Mouse (Mus musculus) liver, embryonic 13.5 days (tissue): Measurements from ENCODE around the gene Tedc2. TPM values are rescaled to one million over a fixed set of nuclear protein-coding genes. Genes with fewer than 3 reads are reported as not detected.

Source experiments
- ATAC-seq: fragments of 200-750 bp; cut with Nextera tagmentation; 2 replicates; pipeline ENCODE4 v1.8.0; 2017; ENCODE audit warnings: low read depth, mild to moderate bottlenecking, moderate number of reproducible peaks, moderate library complexity
- DNase-seq: peaks from one replicate; pipeline ENCODE4 v3.0.0; 2022
- H3K27ac ChIP-seq: fragments of 300-500 bp; sonication (generic); 2 replicates; pipeline ENCODE4 v1.5.1; 2015; ENCODE audit warnings: moderate library complexity, mild to moderate bottlenecking, inconsistent platforms
- H3K27me3 ChIP-seq: fragments of 300-500 bp; sonication (generic); 2 replicates; pipeline ENCODE4 v1.6.1; 2015; ENCODE audit warnings: mild to moderate bottlenecking, inconsistent platforms
- H3K36me3 ChIP-seq: fragments of 300-500 bp; sonication (generic); 2 replicates; pipeline ENCODE4 v1.6.1; 2015; ENCODE audit warnings: mild to moderate bottlenecking, inconsistent platforms
- H3K4me1 ChIP-seq: fragments of 300-500 bp; sonication (generic); replicated peaks from 2 replicates; pipeline ENCODE4 v1.6.1; 2015; ENCODE audit warnings: inconsistent platforms
- H3K4me2 ChIP-seq: fragments of 300-500 bp; sonication (generic); 2 replicates; pipeline ENCODE4 v1.6.1; 2015; ENCODE audit warnings: inconsistent platforms, mild to moderate bottlenecking, moderate library complexity
- H3K4me3 ChIP-seq: fragments of 300-500 bp; sonication (generic); replicated peaks from 2 replicates; pipeline ENCODE4 v1.5.1; 2015; ENCODE audit warnings: mild to moderate bottlenecking, inconsistent platforms
- H3K9ac ChIP-seq: fragments of 300-500 bp; sonication (generic); 2 replicates; pipeline ENCODE4 v1.6.1; 2015; ENCODE audit warnings: mild to moderate bottlenecking, inconsistent platforms
- H3K9me3 ChIP-seq: fragments of 300-500 bp; sonication (generic); replicated peaks from 2 replicates; pipeline ENCODE4 v1.6.1; 2016; ENCODE audit warnings: inconsistent platforms
- WGBS: fragments of 180-500 bp; shearing (Covaris S2); methylation state at CpG from one replicate; pipeline ENCODE4 v1.1.7; 2015; ENCODE audit not compliant: insufficient replicate concordance; 5-methylcytosine and 5-hydroxymethylcytosine counted together
- polyA plus RNA-seq: library from polyadenylated mRNA; unstranded; fragments of >200 nt; fragmentation: Nextera tagmentation; extraction: Ambion mirVana; gene quantifications from 2 replicates; pipeline ENCODE4 v1.2.1, GENCODE M21; 2015

The Tedc2 gene
- polyA plus RNA-seq, 1 experiment from 2014 or later = 10.8 TPM

- H3K4me1 ChIP-seq = peaks cover 8% of the 10 kb centered on the region
- peaks cover 94% of the 10 kb centered on the region for H3K36me3 ChIP-seq
- DNase-seq (no peak), ATAC-seq (no peak)
- 79% methylated on average over 4 of the region's 4 CpGs for WGBS
- no peaks in the 10 kb centered on the region for H3K27me3 ChIP-seq
- no peak overlapping the region for H3K4me3 ChIP-seq
- H3K27ac ChIP-seq = no peak overlapping the region
- peaks cover 6% of the 10 kb centered on the region; the same call in 1 of the 2 replicates for H3K9me3 ChIP-seq
- no peak overlapping the region for H3K4me2 ChIP-seq
- no peak overlapping the region for H3K9ac ChIP-seq
These were observed 22.8 kb upstream of the Tedc2 start for GRCm38 (mm10) chr17:24243311-24243969.

- Histone ChIP-seq H3K9me3 (no peaks in the 10 kb centered on the region), H3K36me3 (peaks cover 100% of the 10 kb centered on the region), H3K4me3 (no peak overlapping the region), H3K4me2 (no peak overlapping the region), H3K4me1 (no peaks in the 10 kb centered on the region), H3K27ac (no peak overlapping the region), H3K27me3 (no peaks in the 10 kb centered on the region), H3K9ac (no peak overlapping the region)
- 95% methylated on average over 7 of the region's 7 CpGs for WGBS
- ATAC-seq (no peak), DNase-seq (no peak)
These were observed 16.3 kb upstream of the Tedc2 start for GRCm38 (mm10) chr17:24236921-24237320.

GRCm38 (mm10) chr17:24236479-24236878, 15.8 kb upstream of the Tedc2 start:
- no peak for ATAC-seq
- Histone ChIP-seq H3K9ac (no peak overlapping the region), H3K4me3 (no peak overlapping the region), H3K27me3 (no peaks in the 10 kb centered on the region), H3K4me2 (no peak overlapping the region), H3K36me3 (peaks cover 100% of the 10 kb centered on the region), H3K27ac (no peak overlapping the region), H3K9me3 (no peaks in the 10 kb centered on the region), H3K4me1 (no peaks in the 10 kb centered on the region)
- 96% methylated on average over 1 of the region's 1 CpGs for WGBS
- DNase-seq = no peak

GRCm38 (mm10) chr17:24227941-24228340, 7.3 kb upstream of the Tedc2 start:
- Histone ChIP-seq H3K4me2 (0 out of 2 replicates have a peak overlapping the region, but pooled peaks have one; percentile 12), H3K9ac (peak overlapping the region; percentile 26), H3K4me3 (no peak overlapping the region), H3K9me3 (no peaks in the 10 kb centered on the region), H3K27ac (peak overlapping the region; percentile 97), H3K4me1 (peaks cover 49% of the 10 kb centered on the region), H3K27me3 (no peaks in the 10 kb centered on the region), H3K36me3 (peaks cover 100% of the 10 kb centered on the region)
- no peak for DNase-seq
- WGBS = 85% methylated on average over 7 of the region's 7 CpGs
- ATAC-seq = no peak

GRCm38 (mm10) chr17:24226721-24227120, 6.1 kb upstream of the Tedc2 start:
- H3K27ac ChIP-seq = peak overlapping the region; percentile 97
- no peak for ATAC-seq
- peak overlapping the region; percentile 67 for H3K9ac ChIP-seq

GRCm38 (mm10) chr17:24225851-24226250, 5.2 kb upstream of the Tedc2 start:
- ATAC-seq = peak; percentile 96
- peaks cover 89% of the 10 kb centered on the region for H3K36me3 ChIP-seq
- peak; percentile 73 for DNase-seq
- peak overlapping the region; percentile 58 for H3K4me2 ChIP-seq
- peak overlapping the region; percentile 23; the same call in 1 of the 2 replicates for H3K4me3 ChIP-seq
- H3K9ac ChIP-seq = peak overlapping the region; percentile 67
- no peaks in the 10 kb centered on the region for H3K9me3 ChIP-seq
- H3K4me1 ChIP-seq = peaks cover 63% of the 10 kb centered on the region
- 35% methylated on average over 5 of the region's 5 CpGs for whole genome bisulfite sequencing
- no peaks in the 10 kb centered on the region for H3K27me3 ChIP-seq
- peak overlapping the region; percentile 97 for H3K27ac ChIP-seq

More at GRCm38 (mm10) chr17:24226721-24227120, 6.1 kb upstream of the Tedc2 start:
- Histone ChIP-seq H3K36me3 (peaks cover 98% of the 10 kb centered on the region), H3K4me2 (peak overlapping the region; percentile 58), H3K4me3 (0 out of 2 replicates have a peak overlapping the region, but pooled peaks have one; percentile 23), H3K4me1 (peaks cover 54% of the 10 kb centered on the region), H3K27me3 (no peaks in the 10 kb centered on the region), H3K9me3 (no peaks in the 10 kb centered on the region)
- WGBS = 83% methylated on average over 8 of the region's 8 CpGs
- no peak for DNase-seq

- peak overlapping the region; percentile 67 for H3K9ac ChIP-seq
These were observed 4.1 kb upstream of the Tedc2 start for GRCm38 (mm10) chr17:24224741-24225140.

GRCm38 (mm10) chr17:24223513-24223912, 2.9 kb upstream of the Tedc2 start:
- DNase-seq (no peak), ATAC-seq (no peak)
- Histone ChIP-seq H3K9me3 (no peaks in the 10 kb centered on the region), H3K27me3 (no peaks in the 10 kb centered on the region), H3K4me2 (no peak overlapping the region), H3K4me3 (no peak overlapping the region), H3K27ac (peak overlapping the region; percentile 88; the same call in 1 of the 2 replicates), H3K36me3 (peaks cover 75% of the 10 kb centered on the region), H3K9ac (no peak overlapping the region), H3K4me1 (peaks cover 72% of the 10 kb centered on the region)
- 93% methylated on average over 5 of the region's 5 CpGs for WGBS

More at GRCm38 (mm10) chr17:24224741-24225140, 4.1 kb upstream of the Tedc2 start:
- Histone ChIP-seq H3K27ac (peak overlapping the region; percentile 97), H3K27me3 (no peaks in the 10 kb centered on the region), H3K4me1 (peaks cover 68% of the 10 kb centered on the region), H3K4me2 (no peak overlapping the region), H3K9me3 (no peaks in the 10 kb centered on the region), H3K36me3 (peaks cover 78% of the 10 kb centered on the region), H3K4me3 (no peak overlapping the region)
- DNase-seq (no peak), ATAC-seq (no peak)
- 79% methylated on average over 10 of the region's 10 CpGs for WGBS

GRCm38 (mm10) chr17:24222653-24223052, 2.0 kb upstream of the Tedc2 start:
- Histone ChIP-seq H3K4me2 (no peak overlapping the region), H3K9me3 (no peaks in the 10 kb centered on the region), H3K36me3 (peaks cover 75% of the 10 kb centered on the region), H3K27ac (peak overlapping the region; percentile 88), H3K9ac (no peak overlapping the region), H3K4me1 (peaks cover 72% of the 10 kb centered on the region), H3K27me3 (no peaks in the 10 kb centered on the region), H3K4me3 (no peak overlapping the region)
- WGBS = 80% methylated on average over 6 of the region's 6 CpGs
- no peak for DNase-seq
- ATAC-seq = no peak

- peaks cover 62% of the 10 kb centered on the region for H3K4me1 ChIP-seq
- H3K4me2 ChIP-seq = no peak overlapping the region
- 74% methylated on average over 4 of the region's 4 CpGs for WGBS
- no peak overlapping the region for H3K27ac ChIP-seq
- H3K36me3 ChIP-seq = peaks cover 50% of the 10 kb centered on the region
- DNase-seq = no peak
- no peak for ATAC-seq
- H3K4me3 ChIP-seq = no peak overlapping the region
- no peaks in the 10 kb centered on the region for H3K9me3 ChIP-seq
- H3K9ac ChIP-seq = no peak overlapping the region
- peaks cover 13% of the 10 kb centered on the region for H3K27me3 ChIP-seq
These were observed 3.8 kb downstream of the Tedc2 start for GRCm38 (mm10) chr17:24216836-24217235.

- Histone ChIP-seq H3K36me3 (peaks cover 38% of the 10 kb centered on the region), H3K9ac (no peak overlapping the region; the same call in 1 of the 2 replicates), H3K27me3 (peaks cover 37% of the 10 kb centered on the region), H3K4me3 (no peak overlapping the region), H3K9me3 (no peaks in the 10 kb centered on the region), H3K27ac (no peak overlapping the region), H3K4me2 (no peak overlapping the region), H3K4me1 (peaks cover 70% of the 10 kb centered on the region)
- DNase-seq = no peak
- no peak for ATAC-seq
- WGBS = 66% methylated on average over 6 of the region's 6 CpGs
These were observed 7.5 kb downstream of the Tedc2 start for GRCm38 (mm10) chr17:24213186-24213585.
